Mouse (Mus musculus) liver, adult 2 months (tissue): ENCODE data around the gene Rnft1.

Source experiments
- CTCF ChIP-seq: fragments of 200-500 bp; IDR thresholded peaks from 2 replicates; pipeline ENCODE4 v1.5.1; 2011; ENCODE audit warnings: low read depth, low read length, control low read depth
- POLR2A ChIP-seq: fragments of 200-500 bp; IDR thresholded peaks from 2 replicates; pipeline ENCODE4 v1.6.1; 2011; ENCODE audit warnings: low read length, control low read depth; ENCODE audit not compliant: insufficient read depth; ENCODE audit errors: extremely low read depth

DNA sequence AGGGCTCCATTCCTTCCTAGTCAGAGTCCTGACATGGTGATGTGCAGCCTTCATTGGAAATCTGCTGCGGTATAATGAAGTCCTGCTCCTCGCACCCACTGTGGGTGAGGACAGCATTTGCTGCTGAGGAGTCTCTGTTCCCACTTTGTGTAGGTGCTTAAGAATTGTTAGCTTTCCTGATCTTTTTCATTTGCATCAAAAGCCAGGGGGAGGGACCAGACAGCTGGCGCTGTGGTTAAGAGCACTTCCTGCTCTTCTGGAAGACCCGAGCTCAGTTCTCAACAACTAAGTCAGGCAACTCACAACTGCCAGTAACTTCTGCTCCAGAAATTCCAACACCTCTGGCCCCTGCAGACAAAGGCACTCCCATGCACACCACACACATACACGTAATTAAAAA lies 43.7 kb upstream of the Rnft1 start:
- TF ChIP-seq POLR2A = no peak
- no peak for TF ChIP-seq CTCF
